Mouse (Mus musculus): Measurements from ENCODE around the gene Prph2. TPM values are rescaled to one million over a fixed set of nuclear protein-coding genes. Genes with fewer than 3 reads are reported as not detected.

Gene Prph2
- polyA plus RNA-seq, 1 experiment from 2014 or later: not detected

GRCm38 (mm10) chr17:46972603-46973002, 62.3 kb downstream of the Prph2 start:
- peaks cover 99% of the 10 kb centered on the region for H3K36me3 ChIP-seq (ENCODE audit: inconsistent target)
- H3K4me3 ChIP-seq (ENCODE audit: inconsistent target): no peak overlapping the region
- 96% methylated on average over 7 of the region's 7 CpGs for whole genome bisulfite sequencing (ENCODE audit: missing documents)

More at GRCm38 (mm10) chr17:46972603-46973002, 62.3 kb downstream of the Prph2 start:
- Histone ChIP-seq H3K79me2 (ENCODE audit: inconsistent target) (no peaks in the 10 kb centered on the region), H3K27ac (no peak overlapping the region)

Other genes starting within 250 kb of the Prph2 start
- 30.5 to 52.1 TPM (median 39.7 TPM) in 3 replicates for gene Rrp36, start 236.1 kb upstream of the Prph2 start, polyA plus RNA-seq (2018)
- 85.2 to 104 TPM (median 96.1 TPM) in 3 replicates for gene Mea1, start 231.7 kb upstream of the Prph2 start, polyA plus RNA-seq (2018)
- 30.1 to 44.5 TPM (median 33.9 TPM) in 3 replicates for gene Klhdc3, start 229.5 kb upstream of the Prph2 start, polyA plus RNA-seq (2018)
- gene Ppp2r5d, start 205.3 kb upstream of the Prph2 start, polyA plus RNA-seq (2018): 21.4 to 43.0 TPM (median 30.6 TPM) in 3 replicates
- gene Pex6, start 199.0 kb upstream of the Prph2 start, polyA plus RNA-seq (2018): 6.9 to 22.0 TPM (median 14.2 TPM) in 3 replicates
- 0.32 TPM in 1 of 3 replicates, not detected in the others for gene Gnmt, start 181.3 kb upstream of the Prph2 start, polyA plus RNA-seq (2018)
- 79.0 to 118 TPM (median 88.6 TPM) in 3 replicates for gene Cnpy3, start 158.2 kb upstream of the Prph2 start, polyA plus RNA-seq (2018)
- not detected in 3 replicates for gene Ptcra, start 146.7 kb upstream of the Prph2 start, polyA plus RNA-seq (2018)
- 7.4 to 12.7 TPM (median 10.2 TPM) in 3 replicates for gene 2310039H08Rik, start 137.8 kb upstream of the Prph2 start, polyA plus RNA-seq (2018)
- 64.6 to 81.8 TPM (median 70.4 TPM) in 3 replicates for gene Rpl7l1, start 127.8 kb upstream of the Prph2 start, polyA plus RNA-seq (2018)
- 9.3 to 10.1 TPM (median 9.6 TPM) in 3 replicates for gene Bicral, start 52.0 kb upstream of the Prph2 start, polyA plus RNA-seq (2018)
- 6.2 to 17.0 TPM (median 13.3 TPM) in 3 replicates for gene Tbcc, start 19.8 kb upstream of the Prph2 start, polyA plus RNA-seq (2018)
- 28.0 to 30.4 TPM (median 28.5 TPM) in 3 replicates for gene Ubr2, start 100.1 kb downstream of the Prph2 start, polyA plus RNA-seq (2018)